Mouse (Mus musculus): ENCODE data around the gene Cpsf4. TPM values are rescaled to one million over a fixed set of nuclear protein-coding genes. Genes with fewer than 3 reads are reported as not detected.
"Not testable (repeated sequence)": the region's sequence is repeated elsewhere in the genome, so short reads cannot be mapped to it uniquely, and the experiment has no call there.

The Cpsf4 gene
- polyA plus RNA-seq, 1 experiment from 2014 or later, result 14.1 TPM

DNA sequence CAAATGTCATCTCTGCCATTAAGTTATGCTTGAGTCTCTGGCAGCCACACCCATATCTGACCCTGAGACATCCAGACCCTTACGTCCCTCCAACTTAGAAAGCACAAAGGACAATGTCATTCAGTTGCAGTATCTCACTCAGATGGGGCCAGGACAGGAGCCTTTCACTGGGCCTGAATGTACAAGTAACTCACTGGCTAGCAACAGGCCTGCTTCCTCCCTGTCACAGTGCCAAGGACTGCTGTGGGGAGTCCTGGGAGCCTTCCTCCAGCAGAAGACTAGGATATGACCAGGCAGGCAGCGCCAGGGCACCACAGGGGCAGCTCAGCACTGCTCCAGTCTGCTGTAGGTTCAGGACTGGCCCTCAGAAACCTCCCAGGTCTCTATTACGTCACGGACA, 37.9 kb upstream of the Cpsf4 start:
- Histone ChIP-seq H3K4me2 (ENCODE audit: low read length) (no peak overlapping the region), H3K27ac (replicated peaks in 1 of 2; ENCODE audit: control insufficient read depth in 1 of 2, insufficient read depth in 1 of 2, low read depth in 2 of 2, low read length in 2 of 2) (0 out of 4 replicates have a peak overlapping the region, but pooled peaks of 1 of the 2 experiments have one; percentile 11), H3K9ac (ENCODE audit: low read length) (no peak overlapping the region), H3K36me3 (ENCODE audit: control insufficient read depth, insufficient read depth, low read length) (peaks cover 96% of the 10 kb centered on the region), H3K9me3 (ENCODE audit: control insufficient read depth, low read length) (no peaks in the 10 kb centered on the region), H3K4me3 (ENCODE audit: control insufficient read depth in 1 of 2, insufficient read depth in 1 of 2, low read depth in 1 of 2, low read length in 2 of 2) (no peak overlapping the region), H3K27me3 (ENCODE audit: control insufficient read depth, insufficient read depth, low read length) (no peaks in the 10 kb centered on the region), H3K4me1 (ENCODE audit: control insufficient read depth in 2 of 2, insufficient read depth in 2 of 2, low read length in 2 of 2) (no peaks in the 10 kb centered on the region)
- WGBS, result 83% methylated on average over 4 of the region's 4 CpGs
- ATAC-seq (ENCODE audit: insufficient number of reproducible peaks, insufficient read depth, low FRiP score, low read depth), result no peak

DNA sequence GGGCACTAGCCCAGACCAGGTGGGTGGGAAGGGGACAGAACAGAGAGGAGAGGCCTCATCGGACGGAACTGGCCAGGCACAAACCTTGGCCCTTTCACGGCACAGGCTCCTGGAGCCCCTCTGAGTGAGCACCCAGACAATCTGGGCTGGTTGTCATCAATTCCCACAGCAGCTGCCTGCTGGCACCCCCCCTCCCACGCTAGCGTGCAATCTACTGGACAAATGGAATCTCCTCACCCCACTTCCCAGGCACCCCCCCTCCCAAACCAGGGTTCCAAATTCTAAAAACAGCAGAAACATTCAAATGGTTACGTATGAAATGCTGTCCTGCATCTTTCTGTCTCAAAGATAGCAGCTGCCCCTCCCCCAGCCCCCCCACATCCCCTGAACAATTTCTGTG, 37.2 kb upstream of the Cpsf4 start:
- not testable (repeated sequence) for H3K4me2 ChIP-seq (ENCODE audit: low read length); H3K4me1 ChIP-seq (ENCODE audit: control insufficient read depth in 2 of 2, insufficient read depth in 2 of 2, low read length in 2 of 2); H3K9ac ChIP-seq (ENCODE audit: low read length); ATAC-seq (ENCODE audit: insufficient number of reproducible peaks, insufficient read depth, low FRiP score, low read depth); H3K27me3 ChIP-seq (ENCODE audit: control insufficient read depth, insufficient read depth, low read length); H3K27ac ChIP-seq (replicated peaks in 1 of 2; ENCODE audit: control insufficient read depth in 1 of 2, insufficient read depth in 1 of 2, low read depth in 2 of 2, low read length in 2 of 2); H3K9me3 ChIP-seq (ENCODE audit: control insufficient read depth, low read length); H3K4me3 ChIP-seq (ENCODE audit: control insufficient read depth in 1 of 2, insufficient read depth in 1 of 2, low read depth in 1 of 2, low read length in 2 of 2)
- WGBS, result 82% methylated on average over 6 of the region's 6 CpGs
- peaks cover 96% of the 10 kb centered on the region for H3K36me3 ChIP-seq (ENCODE audit: control insufficient read depth, insufficient read depth, low read length)

DNA sequence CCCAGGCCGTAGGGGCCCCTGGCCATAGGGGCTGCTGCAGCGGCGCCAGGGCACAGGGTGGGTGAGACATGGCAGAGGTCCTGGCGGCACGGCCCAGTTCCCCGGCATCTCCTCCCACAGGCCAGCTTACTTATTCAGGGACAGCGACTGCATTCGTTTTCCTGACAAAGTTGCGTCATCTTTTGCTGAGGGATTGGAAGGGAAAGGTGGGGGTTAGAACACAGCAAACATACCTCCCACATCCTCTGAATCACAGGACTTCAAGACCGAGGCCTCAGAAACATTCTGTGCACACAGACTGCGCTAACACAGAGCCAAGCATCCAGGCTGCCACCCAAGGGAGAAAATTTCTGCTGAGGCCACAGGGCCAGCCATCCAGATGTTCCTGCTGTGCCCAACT, 36.8 kb upstream of the Cpsf4 start:
- Histone ChIP-seq H3K4me3 (ENCODE audit: control insufficient read depth in 1 of 2, insufficient read depth in 1 of 2, low read depth in 1 of 2, low read length in 2 of 2) (no peak overlapping the region), H3K27ac (replicated peaks in 1 of 2; ENCODE audit: control insufficient read depth in 1 of 2, insufficient read depth in 1 of 2, low read depth in 2 of 2, low read length in 2 of 2) (no peak overlapping the region), H3K27me3 (ENCODE audit: control insufficient read depth, insufficient read depth, low read length) (no peaks in the 10 kb centered on the region), H3K36me3 (ENCODE audit: control insufficient read depth, insufficient read depth, low read length) (peaks cover 96% of the 10 kb centered on the region), H3K4me2 (ENCODE audit: low read length) (no peak overlapping the region), H3K9ac (ENCODE audit: low read length) (no peak overlapping the region), H3K9me3 (ENCODE audit: control insufficient read depth, low read length) (no peaks in the 10 kb centered on the region), H3K4me1 (ENCODE audit: control insufficient read depth in 2 of 2, insufficient read depth in 2 of 2, low read length in 2 of 2) (no peaks in the 10 kb centered on the region)
- 72% methylated on average over 11 of the region's 11 CpGs for WGBS
- ATAC-seq (ENCODE audit: insufficient number of reproducible peaks, insufficient read depth, low FRiP score, low read depth), result no peak

DNA sequence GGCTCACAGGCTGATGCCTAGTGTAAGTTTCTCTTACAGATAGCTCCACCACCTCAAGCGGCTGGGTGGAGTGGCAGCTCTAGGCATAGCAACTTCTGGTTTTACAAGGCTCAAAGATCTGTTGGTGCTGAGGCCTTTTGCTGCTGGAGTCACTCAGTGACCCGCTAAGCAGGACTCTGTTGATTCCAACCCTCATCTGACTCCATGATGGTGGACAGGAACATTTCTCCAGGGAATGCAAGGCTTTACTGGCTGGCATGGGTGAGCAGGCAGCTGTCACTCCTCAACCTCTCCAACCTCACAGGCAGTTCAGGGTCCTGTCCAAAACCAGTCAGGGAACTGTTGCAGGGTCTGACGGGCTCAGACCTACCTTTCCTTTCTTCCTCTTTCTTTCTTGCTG, 36.0 kb upstream of the Cpsf4 start:
- no peak for ATAC-seq (ENCODE audit: insufficient number of reproducible peaks, insufficient read depth, low FRiP score, low read depth)
- H3K4me1 ChIP-seq (ENCODE audit: control insufficient read depth in 2 of 2, insufficient read depth in 2 of 2, low read length in 2 of 2), result no peaks in the 10 kb centered on the region
- H3K4me3 ChIP-seq (ENCODE audit: control insufficient read depth in 1 of 2, insufficient read depth in 1 of 2, low read depth in 1 of 2, low read length in 2 of 2), result no peak overlapping the region
- no peak overlapping the region for H3K4me2 ChIP-seq (ENCODE audit: low read length)
- H3K27me3 ChIP-seq (ENCODE audit: control insufficient read depth, insufficient read depth, low read length), result no peaks in the 10 kb centered on the region
- 82% methylated on average over 3 of the region's 3 CpGs for WGBS
- H3K27ac ChIP-seq (replicated peaks in 1 of 2; ENCODE audit: control insufficient read depth in 1 of 2, insufficient read depth in 1 of 2, low read depth in 2 of 2, low read length in 2 of 2), result no peak overlapping the region
- H3K9ac ChIP-seq (ENCODE audit: low read length), result no peak overlapping the region
- H3K9me3 ChIP-seq (ENCODE audit: control insufficient read depth, low read length), result no peaks in the 10 kb centered on the region
- H3K36me3 ChIP-seq (ENCODE audit: control insufficient read depth, insufficient read depth, low read length), result peaks cover 96% of the 10 kb centered on the region

GRCm38 (mm10) chr5:145133275-145133674, 33.7 kb upstream of the Cpsf4 start:
- H3K27me3 ChIP-seq (ENCODE audit: control insufficient read depth, insufficient read depth, low read length); H3K9me3 ChIP-seq (ENCODE audit: control insufficient read depth, low read length); H3K9ac ChIP-seq (ENCODE audit: low read length); H3K27ac ChIP-seq (replicated peaks in 1 of 2; ENCODE audit: control insufficient read depth in 1 of 2, insufficient read depth in 1 of 2, low read depth in 2 of 2, low read length in 2 of 2); H3K4me3 ChIP-seq (ENCODE audit: control insufficient read depth in 1 of 2, insufficient read depth in 1 of 2, low read depth in 1 of 2, low read length in 2 of 2); H3K4me2 ChIP-seq (ENCODE audit: low read length); ATAC-seq (ENCODE audit: insufficient number of reproducible peaks, insufficient read depth, low FRiP score, low read depth); H3K4me1 ChIP-seq (ENCODE audit: control insufficient read depth in 2 of 2, insufficient read depth in 2 of 2, low read length in 2 of 2): not testable (repeated sequence)
- peaks cover 87% of the 10 kb centered on the region for H3K36me3 ChIP-seq (ENCODE audit: control insufficient read depth, insufficient read depth, low read length)
- 85% methylated on average over 6 of the region's 6 CpGs for WGBS

DNA sequence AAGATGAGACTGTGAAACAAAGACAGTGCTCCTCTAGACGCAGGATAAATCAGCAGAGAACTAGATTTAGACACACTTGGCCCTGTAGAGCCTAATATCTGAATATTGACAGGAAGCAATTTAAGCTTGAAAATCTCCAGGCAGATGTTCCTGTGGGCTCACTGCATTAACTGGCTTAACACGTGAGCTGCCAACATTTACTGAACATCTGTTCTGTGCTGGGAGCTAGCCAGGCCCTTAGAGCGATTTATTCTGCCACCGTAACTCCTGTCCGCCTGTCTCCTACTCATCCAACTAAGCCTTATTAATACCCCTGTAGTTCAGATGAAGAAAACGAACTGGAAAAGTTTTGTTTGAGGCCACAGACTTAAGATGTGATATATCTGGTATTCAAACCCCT, 28.2 kb upstream of the Cpsf4 start:
- no peaks in the 10 kb centered on the region for H3K9me3 ChIP-seq (ENCODE audit: control insufficient read depth, low read length)
- peaks cover 62% of the 10 kb centered on the region for H3K36me3 ChIP-seq (ENCODE audit: control insufficient read depth, insufficient read depth, low read length)
- H3K27me3 ChIP-seq (ENCODE audit: control insufficient read depth, insufficient read depth, low read length), result no peaks in the 10 kb centered on the region
- WGBS, result 12% methylated on average over 6 of the region's 6 CpGs
- no peak overlapping the region for H3K27ac ChIP-seq (replicated peaks in 1 of 2; ENCODE audit: control insufficient read depth in 1 of 2, insufficient read depth in 1 of 2, low read depth in 2 of 2, low read length in 2 of 2)
- no peak for ATAC-seq (ENCODE audit: insufficient number of reproducible peaks, insufficient read depth, low FRiP score, low read depth)
- peaks cover 2 to 19% of the 10 kb centered on the region in 2 experiments; a peak in 3 of 4 replicates for H3K4me1 ChIP-seq (ENCODE audit: control insufficient read depth in 2 of 2, insufficient read depth in 2 of 2, low read length in 2 of 2)
- H3K9ac ChIP-seq (ENCODE audit: low read length), result peak overlapping the region; percentile 94
- peak overlapping the region; percentile 69 to 99; a peak in 3 of 4 replicates for H3K4me3 ChIP-seq (ENCODE audit: control insufficient read depth in 1 of 2, insufficient read depth in 1 of 2, low read depth in 1 of 2, low read length in 2 of 2)
- H3K4me2 ChIP-seq (ENCODE audit: low read length), result peak overlapping the region; percentile 97

- Histone ChIP-seq H3K4me1 (ENCODE audit: control insufficient read depth in 2 of 2, insufficient read depth in 2 of 2, low read length in 2 of 2) (peaks cover 2 to 19% of the 10 kb centered on the region in 2 experiments; a peak in 3 of 4 replicates), H3K4me2 (ENCODE audit: low read length) (peak within 1 kb of the TSS; percentile 97), H3K36me3 (ENCODE audit: control insufficient read depth, insufficient read depth, low read length) (peaks cover 62% of the 10 kb centered on the region), H3K9ac (ENCODE audit: low read length) (peak within 1 kb of the TSS; percentile 94), H3K27me3 (ENCODE audit: control insufficient read depth, insufficient read depth, low read length) (no peaks in the 10 kb centered on the region), H3K9me3 (ENCODE audit: control insufficient read depth, low read length) (no peaks in the 10 kb centered on the region), H3K27ac (replicated peaks in 1 of 2; ENCODE audit: control insufficient read depth in 1 of 2, insufficient read depth in 1 of 2, low read depth in 2 of 2, low read length in 2 of 2) (peak within 1 kb of the TSS; percentile 88 to 93), H3K4me3 (ENCODE audit: control insufficient read depth in 1 of 2, insufficient read depth in 1 of 2, low read depth in 1 of 2, low read length in 2 of 2) (peak within 1 kb of the TSS; percentile 69 to 99)
- under 1% methylated on average over 83 of the region's 84 CpGs for WGBS
- peak; percentile 91 for ATAC-seq (ENCODE audit: insufficient number of reproducible peaks, insufficient read depth, low FRiP score, low read depth)
Observed at GRCm38 (mm10) chr5:145139571-145140519, 27.2 kb upstream of the Cpsf4 start, which contains the start of the genes Pdap1 and Bud31. Gene Pdap1, minus strand, starts transcription at chr5:145140238. Gene Bud31, plus strand, starts transcription at chr5:145140362.
